Mouse (Mus musculus) liver, embryonic 14.5 days (tissue): ENCODE data around the gene Tldc2. TPM values are rescaled to one million over a fixed set of nuclear protein-coding genes. Genes with fewer than 3 reads are reported as not detected.

Experiments used
- ATAC-seq: fragments of 200-750 bp; cut with Nextera tagmentation; 2 replicates; pipeline ENCODE4 v1.8.0; 2017; ENCODE audit warnings: moderate number of reproducible peaks, mild to moderate bottlenecking, moderate library complexity; ENCODE audit not compliant: insufficient read depth
- DNase-seq, 3 experiments: peaks; one replicate each; pipeline ENCODE4 v3.0.0-alpha.2; 2012 to 2013; ENCODE audit warnings: low read depth in 3 of 3, low spot score in 3 of 3
- H3K27ac ChIP-seq: fragments of 300-500 bp; sonication (generic); 2 replicates; pipeline ENCODE4 v1.5.1; 2014; ENCODE audit warnings: moderate library complexity, mild to moderate bottlenecking, control low read depth, inconsistent platforms
- H3K27me3 ChIP-seq: fragments of 300-500 bp; sonication (generic); 2 replicates; pipeline ENCODE4 v1.6.1; 2014; ENCODE audit warnings: mild to moderate bottlenecking, low read length, moderate library complexity; ENCODE audit not compliant: control insufficient read depth, insufficient read depth
- H3K36me3 ChIP-seq: fragments of 300-500 bp; sonication (generic); replicated peaks from 2 replicates; pipeline ENCODE4 v1.6.1; 2014; ENCODE audit warnings: low read depth; ENCODE audit not compliant: control insufficient read depth, insufficient read depth
- H3K4me1 ChIP-seq, 2 experiments: fragments of 200-500 bp in 1 of 2; fragments of 300-500 bp in 1 of 2; sonication (generic) in 1 of 2; replicated peaks; 2 replicates each; pipeline ENCODE4 v1.6.1; 2012 to 2014; ENCODE audit warnings: antibody characterized with exemption in 1 of 2, inconsistent platforms in 1 of 2, low read length in 1 of 2; ENCODE audit not compliant: control insufficient read depth in 2 of 2, insufficient read depth in 2 of 2
- H3K4me2 ChIP-seq: fragments of 300-500 bp; sonication (generic); 2 replicates; pipeline ENCODE4 v1.6.1; 2014; ENCODE audit warnings: low read depth, mild to moderate bottlenecking, control low read depth, moderate library complexity
- H3K4me3 ChIP-seq, 2 experiments: fragments of 200-500 bp in 1 of 2; fragments of 300-500 bp in 1 of 2; sonication (generic) in 1 of 2; 2 replicates each; pipeline ENCODE4 v1.5.1; 2012 to 2014; ENCODE audit warnings: low read depth in 2 of 2, low read length in 2 of 2, mild to moderate bottlenecking in 2 of 2, control low read depth in 1 of 2, inconsistent platforms in 1 of 2, moderate library complexity in 1 of 2; ENCODE audit not compliant: insufficient read depth in 1 of 2
- H3K9ac ChIP-seq: fragments of 300-500 bp; sonication (generic); replicated peaks from 2 replicates; pipeline ENCODE4 v1.6.1; 2014; ENCODE audit warnings: mild to moderate bottlenecking, control low read depth, moderate library complexity
- H3K9me3 ChIP-seq: fragments of 300-500 bp; sonication (generic); 2 replicates; pipeline ENCODE4 v1.6.1; 2016; ENCODE audit warnings: low read length, mixed read lengths; ENCODE audit not compliant: control insufficient read depth
- CTCF ChIP-seq: IDR thresholded peaks from 2 replicates; pipeline ENCODE4 v1.5.1; 2016; ENCODE audit warnings: antibody characterized with exemption, low read depth, control low read depth
- EP300 ChIP-seq: IDR thresholded peaks from 2 replicates; pipeline ENCODE4 v1.6.1; 2016; ENCODE audit warnings: antibody characterized with exemption, low read depth
- WGBS: fragments of 180-500 bp; shearing (Covaris S2); extraction: QIAGEN DNeasy Blood & Tissue Kit; methylation state at CpG from one replicate; pipeline ENCODE4 v1.1.7; 2014; ENCODE audit not compliant: insufficient replicate concordance; 5-methylcytosine and 5-hydroxymethylcytosine counted together
- polyA plus RNA-seq, 2 experiments: library from polyadenylated mRNA; depleted of rRNA in 1 of 2; stranded (reverse) in 1 of 2; unstranded in 1 of 2; fragments of >200 nt; fragmentation: Nextera tagmentation in 1 of 2; extraction: Ambion mirVana in 1 of 2; gene quantifications; 2 replicates each; pipeline versions ENCODE4 v1.2.1 to v1.2.3; 2012 to 2014

Tldc2 gene
- polyA plus RNA-seq, 2 experiments = not detected

GRCm38 (mm10) chr2:157144132-157144531 lies 57.3 kb downstream of the Tldc2 start:
- Histone ChIP-seq H3K4me2 (no peak overlapping the region), H3K9me3 (no peaks in the 10 kb centered on the region), H3K27ac (no peak overlapping the region), H3K27me3 (no peaks in the 10 kb centered on the region), H3K4me1 (peaks cover 0 to 3% of the 10 kb centered on the region in 2 experiments; a peak in 1 of 4 replicates), H3K4me3 (no peak overlapping the region), H3K36me3 (peaks cover 18% of the 10 kb centered on the region), H3K9ac (no peak overlapping the region)
- DNase-seq (no peak), ATAC-seq (no peak)
- TF ChIP-seq EP300 (no peak), CTCF (no peak)
- 88% methylated on average over 5 of the region's 5 CpGs for WGBS

GRCm38 (mm10) chr2:157145173-157145572 lies 58.3 kb downstream of the Tldc2 start:
- no peak for ATAC-seq
- Histone ChIP-seq H3K36me3 (peaks cover 29% of the 10 kb centered on the region), H3K4me2 (no peak overlapping the region), H3K4me1 (no peaks in the 10 kb centered on the region), H3K9ac (no peak overlapping the region), H3K4me3 (no peak overlapping the region), H3K27ac (no peak overlapping the region), H3K9me3 (no peaks in the 10 kb centered on the region), H3K27me3 (no peaks in the 10 kb centered on the region)
- 32% methylated on average over 1 of the region's 1 CpGs for WGBS
- TF ChIP-seq EP300 = no peak
- no peak for TF ChIP-seq CTCF
- no peak for DNase-seq

Other genes with a start within 250 kb of the Tldc2 start
- 3.8 and 4.9 TPM in 2 replicates for gene Tgif2, start 247.0 kb upstream of the Tldc2 start, polyA plus RNA-seq (2012; rRNA removed)
- gene Tgif2, start 247.0 kb upstream of the Tldc2 start, polyA plus RNA-seq (2014; fragmentation: Nextera tagmentation; extraction: Ambion mirVana) = 4.9 and 5.1 TPM in 2 replicates
- 0.51 and 0.71 TPM in 2 replicates for gene 4930518I15Rik, start 229.1 kb upstream of the Tldc2 start, polyA plus RNA-seq (2012; rRNA removed)
- gene 4930518I15Rik, start 229.1 kb upstream of the Tldc2 start, polyA plus RNA-seq (2014; fragmentation: Nextera tagmentation; extraction: Ambion mirVana) = 0.71 and 0.78 TPM in 2 replicates
- gene Rab5if, start 223.9 kb upstream of the Tldc2 start, polyA plus RNA-seq (2012; rRNA removed) = 74.3 and 80.3 TPM in 2 replicates
- 164 and 171 TPM in 2 replicates for gene Rab5if, start 223.9 kb upstream of the Tldc2 start, polyA plus RNA-seq (2014; fragmentation: Nextera tagmentation; extraction: Ambion mirVana)
- gene Sla2, start 199.9 kb upstream of the Tldc2 start, polyA plus RNA-seq (2012; rRNA removed) = 0.89 and 0.90 TPM in 2 replicates
- 1.4 and 2.2 TPM in 2 replicates for gene Sla2, start 199.9 kb upstream of the Tldc2 start, polyA plus RNA-seq (2014; fragmentation: Nextera tagmentation; extraction: Ambion mirVana)
- gene Ndrg3, start 95.0 kb upstream of the Tldc2 start, polyA plus RNA-seq (2012; rRNA removed) = 30.3 and 31.7 TPM in 2 replicates
- gene Ndrg3, start 95.0 kb upstream of the Tldc2 start, polyA plus RNA-seq (2014; fragmentation: Nextera tagmentation; extraction: Ambion mirVana) = 29.2 and 34.8 TPM in 2 replicates
- gene Dsn1, start 79.9 kb upstream of the Tldc2 start, polyA plus RNA-seq (2012; rRNA removed) = 11.2 and 19.2 TPM in 2 replicates
- gene Dsn1, start 79.9 kb upstream of the Tldc2 start, polyA plus RNA-seq (2014; fragmentation: Nextera tagmentation; extraction: Ambion mirVana) = 30.2 and 30.6 TPM in 2 replicates
- 1.8 and 2.0 TPM in 2 replicates for gene Soga1, start 7.8 kb upstream of the Tldc2 start, polyA plus RNA-seq (2012; rRNA removed)
- gene Soga1, start 7.8 kb upstream of the Tldc2 start, polyA plus RNA-seq (2014; fragmentation: Nextera tagmentation; extraction: Ambion mirVana) = 1.6 and 1.8 TPM in 2 replicates
- gene Samhd1, start 48.2 kb downstream of the Tldc2 start, polyA plus RNA-seq (2012; rRNA removed) = 8.5 and 11.9 TPM in 2 replicates
- gene Samhd1, start 48.2 kb downstream of the Tldc2 start, polyA plus RNA-seq (2014; fragmentation: Nextera tagmentation; extraction: Ambion mirVana) = 17.6 and 18.0 TPM in 2 replicates
- 9.9 and 14.4 TPM in 2 replicates for gene Rbl1, start 117.5 kb downstream of the Tldc2 start, polyA plus RNA-seq (2012; rRNA removed)
- gene Rbl1, start 117.5 kb downstream of the Tldc2 start, polyA plus RNA-seq (2014; fragmentation: Nextera tagmentation; extraction: Ambion mirVana) = 19.8 and 21.6 TPM in 2 replicates
- 95.9 and 98.5 TPM in 2 replicates for gene Rpn2, start 192.0 kb downstream of the Tldc2 start, polyA plus RNA-seq (2012; rRNA removed)
- gene Rpn2, start 192.0 kb downstream of the Tldc2 start, polyA plus RNA-seq (2014; fragmentation: Nextera tagmentation; extraction: Ambion mirVana) = 128 and 140 TPM in 2 replicates
- gene Mroh8, start 192.5 kb downstream of the Tldc2 start, polyA plus RNA-seq (2012; rRNA removed) = 0.08 and 0.11 TPM in 2 replicates
- 0.05 and 0.08 TPM in 2 replicates for gene Mroh8, start 192.5 kb downstream of the Tldc2 start, polyA plus RNA-seq (2014; fragmentation: Nextera tagmentation; extraction: Ambion mirVana)